Mouse (Mus musculus) bone marrow, adult 2 months (tissue): Measurements from ENCODE around the gene Zfp239. TPM values are rescaled to one million over a fixed set of nuclear protein-coding genes. Genes with fewer than 3 reads are reported as not detected.
A peak's percentile ranks its signal among the peaks of the same experiment; 100 is the strongest.

Source experiments
- H3K27ac ChIP-seq: fragments of 200-500 bp; 2 replicates; pipeline ENCODE4 v1.5.1; 2012; ENCODE audit warnings: low read depth, mild to moderate bottlenecking, control low read depth, inconsistent platforms, low read length; ENCODE audit not compliant: control insufficient read depth, poor library complexity, insufficient read depth
- H3K4me1 ChIP-seq: fragments of 200-500 bp; 2 replicates; pipeline ENCODE4 v1.6.1; 2011; ENCODE audit warnings: low read length; ENCODE audit not compliant: control insufficient read depth, insufficient read depth
- H3K4me3 ChIP-seq: fragments of 200-500 bp; replicated peaks from 2 replicates; pipeline ENCODE3; 2011; ENCODE audit warnings: mild to moderate bottlenecking, low read depth, low read length, control low read depth; ENCODE audit not compliant: control insufficient read depth
- CTCF ChIP-seq: fragments of 200-500 bp; IDR thresholded peaks from 2 replicates; pipeline ENCODE4 v1.5.1; 2011; ENCODE audit warnings: low read length, control low read depth; ENCODE audit not compliant: control insufficient read depth, insufficient read depth
- POLR2A ChIP-seq: fragments of 200-500 bp; IDR thresholded peaks from 2 replicates; pipeline ENCODE4 v1.6.1; 2011; ENCODE audit warnings: low read depth, mild to moderate bottlenecking, control low read depth, low read length, borderline replicate concordance; ENCODE audit not compliant: control insufficient read depth
- WGBS: fragments of 180-500 bp; shearing (Covaris S2); methylation state at CpG from one replicate; pipeline ENCODE4 v1.1.7; 2018; 5-methylcytosine and 5-hydroxymethylcytosine counted together
- polyA plus RNA-seq: library from polyadenylated mRNA; stranded (reverse); fragments of >200 nt; gene quantifications from 2 replicates; pipeline ENCODE4 v1.2.4, GENCODE M21; 2011; ENCODE audit warnings: low replicate concordance; ENCODE audit not compliant: missing spikeins, insufficient read depth, insufficient read length

Gene Zfp239
- polyA plus RNA-seq, result 0.57 and 1.3 TPM in 2 replicates

GRCm38 (mm10) chr6:117861848-117862247 is at the start of gene Zfp239:
Gene Zfp239 (plus strand): TSS chr6:117862100.
- 55% methylated on average over 6 of the region's 6 CpGs for WGBS
- TF ChIP-seq POLR2A, result no peak
- no peak for TF ChIP-seq CTCF
- Histone ChIP-seq H3K4me3 (peak within 1 kb of the TSS; percentile 89), H3K4me1 (no peaks in the 10 kb centered on the region; the same call in 1 of the 2 replicates), H3K27ac (peak within 1 kb of the TSS; percentile 29; the same call in 1 of the 2 replicates)

- no peak overlapping the region for H3K27ac ChIP-seq
- TF ChIP-seq CTCF (no peak), POLR2A (no peak)
- no peaks in the 10 kb centered on the region; the same call in 1 of the 2 replicates for H3K4me1 ChIP-seq
- H3K4me3 ChIP-seq, result no peak overlapping the region
Measured at GRCm38 (mm10) chr6:117814681-117815080, 47.2 kb upstream of the Zfp239 start.

DNA sequence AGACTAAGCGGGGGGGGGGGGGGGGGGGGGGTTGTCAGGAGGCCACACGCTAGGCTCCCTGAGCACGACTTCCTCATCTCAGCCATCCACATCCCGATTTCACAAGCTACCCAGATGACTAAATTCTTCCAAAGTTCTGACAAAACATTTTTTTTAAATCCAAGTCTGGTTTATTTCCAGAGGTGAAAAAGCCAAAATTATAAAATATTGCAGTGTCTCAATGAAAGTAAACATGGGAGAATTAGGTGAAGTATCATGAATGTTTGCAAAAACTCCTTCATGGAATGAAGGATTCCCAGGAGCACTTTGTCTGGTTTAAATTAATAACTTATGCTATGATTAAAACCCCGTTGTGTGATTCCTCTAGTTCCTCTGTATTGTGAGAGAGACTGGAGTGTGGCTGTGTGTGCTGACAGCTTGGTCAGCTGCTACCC is 44.8 kb upstream of the Zfp239 start:
- Histone ChIP-seq H3K27ac (no peak overlapping the region), H3K4me1 (no peaks in the 10 kb centered on the region; the same call in 1 of the 2 replicates), H3K4me3 (no peak overlapping the region)
- no peak for TF ChIP-seq CTCF
- TF ChIP-seq POLR2A, result no peak
- WGBS, result 16% methylated on average over 5 of the region's 5 CpGs

DNA sequence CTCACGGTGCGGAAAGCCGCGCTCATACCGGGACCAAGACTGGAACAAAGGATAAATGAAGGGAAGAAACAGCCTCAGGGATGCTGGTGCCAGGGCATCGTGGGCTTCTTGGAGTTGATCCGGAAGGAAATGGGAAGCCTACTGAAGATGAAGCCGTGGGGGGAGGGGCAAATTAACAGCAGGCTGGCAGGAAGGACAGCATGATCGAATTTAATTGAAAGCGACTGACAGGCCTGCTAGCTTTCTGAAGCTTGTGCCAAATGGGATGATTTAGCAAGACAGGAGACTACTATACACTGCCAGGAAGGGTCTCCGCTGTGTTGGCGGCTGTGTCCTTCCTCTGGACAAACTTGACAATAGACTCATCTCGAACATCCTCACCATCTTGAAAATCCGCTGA is 41.6 kb upstream of the Zfp239 start:
- 81% methylated on average over 14 of the region's 14 CpGs for WGBS
- no peaks in the 10 kb centered on the region; the same call in 1 of the 2 replicates for H3K4me1 ChIP-seq
- TF ChIP-seq CTCF, result no peak
- TF ChIP-seq POLR2A, result no peak
- no peak overlapping the region for H3K4me3 ChIP-seq
- no peak overlapping the region for H3K27ac ChIP-seq

DNA sequence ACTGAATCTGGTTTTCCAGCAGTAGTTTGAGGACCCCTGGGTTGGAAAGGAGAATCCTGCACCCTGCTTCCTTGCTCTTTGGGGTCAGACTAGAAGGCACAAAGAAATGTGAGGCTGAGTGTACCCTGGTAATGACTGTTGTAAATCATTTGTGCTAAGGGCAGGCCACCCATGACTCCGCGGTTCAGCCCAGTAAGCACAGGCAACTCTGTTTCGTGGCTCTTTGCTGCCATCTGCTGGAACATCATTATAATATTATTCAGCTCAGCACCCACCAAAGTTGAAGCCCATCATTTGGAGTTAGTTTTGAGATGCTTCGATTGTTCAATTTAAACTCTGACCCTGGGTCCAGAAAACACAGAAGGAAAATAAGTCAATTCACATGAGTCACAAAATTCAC is 36.5 kb upstream of the Zfp239 start:
- no peak overlapping the region for H3K27ac ChIP-seq
- 11% methylated on average over 4 of the region's 4 CpGs for WGBS
- TF ChIP-seq CTCF (peak; percentile 71), POLR2A (no peak)

GRCm38 (mm10) chr6:117828273-117828672 is 33.6 kb upstream of the Zfp239 start:
- 13% methylated on average over 9 of the region's 9 CpGs for WGBS
- TF ChIP-seq CTCF, result peak; percentile 74
- no peak for TF ChIP-seq POLR2A
- H3K4me1 ChIP-seq, result no peaks in the 10 kb centered on the region
- H3K27ac ChIP-seq, result no peak overlapping the region
- no peak overlapping the region for H3K4me3 ChIP-seq

More for the DNA sequence above, 36.5 kb upstream of the Zfp239 start:
- Histone ChIP-seq H3K4me3 (no peak overlapping the region), H3K4me1 (no peaks in the 10 kb centered on the region)

DNA sequence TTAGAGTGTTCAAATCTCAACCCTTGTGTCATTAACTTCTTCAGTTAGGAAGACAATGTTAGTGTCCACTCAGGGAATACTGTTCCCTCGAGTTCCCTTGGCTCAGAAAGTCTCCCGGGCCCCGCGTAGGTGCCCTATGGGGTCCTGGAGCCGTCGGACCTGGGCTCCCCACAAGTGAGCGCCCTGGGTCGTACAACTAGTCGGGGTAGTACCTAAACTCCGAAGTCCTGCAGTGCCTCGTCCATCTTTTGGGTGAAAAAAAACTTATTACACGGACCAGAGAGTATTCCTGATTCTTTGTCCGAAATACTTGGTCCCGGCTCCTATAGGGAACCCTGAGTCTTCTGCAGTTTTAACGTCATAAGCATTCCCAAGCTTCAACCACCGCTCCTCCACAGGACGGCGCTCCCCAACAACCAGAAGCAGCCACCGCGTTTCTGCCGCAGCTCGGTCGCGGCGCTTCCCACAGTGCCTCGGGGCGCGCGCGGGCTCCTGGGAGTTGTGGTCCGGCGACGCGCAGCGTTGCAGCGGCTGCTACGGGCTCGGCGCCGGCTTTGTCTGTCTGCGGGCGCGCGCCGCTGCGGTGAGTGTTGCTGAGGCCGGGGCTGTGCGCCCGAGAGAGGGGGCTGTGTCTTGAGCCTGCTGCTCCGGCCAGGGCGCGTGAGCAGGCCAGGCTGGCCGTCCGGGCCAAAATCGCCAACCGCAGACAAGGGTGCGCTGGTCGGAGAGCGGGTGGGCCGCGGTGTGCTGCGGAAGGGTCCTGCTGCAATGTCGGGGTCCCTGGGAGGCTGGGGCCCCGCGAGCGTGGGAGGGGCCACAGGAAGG is 21.0 kb upstream of the Zfp239 start, which contains the start of gene Zfp637:
Gene Zfp637, plus strand, starts transcription at position 495 of the 825 bp plus-strand sequence.
- peak; percentile 52 for TF ChIP-seq CTCF
- peak; percentile 40; the same call in 1 of the 2 replicates for TF ChIP-seq POLR2A
- H3K4me1 ChIP-seq, result no peaks in the 10 kb centered on the region
- peak within 1 kb of the TSS; percentile 83 for H3K4me3 ChIP-seq
- under 1% methylated on average over 66 of the region's 66 CpGs for whole genome bisulfite sequencing
- H3K27ac ChIP-seq, result peak within 1 kb of the TSS; percentile 64; the same call in 1 of the 2 replicates

DNA sequence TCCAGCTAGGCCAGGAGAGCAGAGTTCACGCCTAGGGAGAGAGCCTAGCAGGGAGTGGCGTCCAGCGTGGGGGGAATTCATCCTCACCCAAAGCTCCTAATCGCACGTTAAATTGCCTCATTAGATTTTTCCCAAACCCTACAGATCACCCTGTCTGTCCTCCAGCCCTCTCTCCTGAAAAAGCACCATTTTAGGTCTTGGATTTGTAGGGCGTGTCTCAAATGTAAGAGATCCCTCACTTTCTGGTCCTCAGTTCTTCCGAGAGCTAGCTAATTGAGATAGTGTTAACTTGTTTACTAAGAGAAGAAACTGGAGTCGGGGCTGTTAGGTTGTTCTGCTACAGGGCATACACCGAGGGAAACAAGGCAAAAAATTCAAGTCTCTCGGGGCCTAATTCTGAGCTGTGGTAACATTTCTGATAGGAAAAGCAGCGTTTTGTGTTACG is 20.4 kb upstream of the Zfp239 start:
- H3K27ac ChIP-seq, result peak overlapping the region; percentile 64; the same call in 1 of the 2 replicates

More for the DNA sequence above, 20.4 kb upstream of the Zfp239 start:
- H3K4me3 ChIP-seq, result peak overlapping the region; percentile 83
- H3K4me1 ChIP-seq, result no peaks in the 10 kb centered on the region
- TF ChIP-seq POLR2A, result no peak
- TF ChIP-seq CTCF, result no peak
- WGBS, result 5% methylated on average over 12 of the region's 12 CpGs
